Mouse (Mus musculus): ENCODE measurements around the gene Stx11.

The Stx11 gene

DNA sequence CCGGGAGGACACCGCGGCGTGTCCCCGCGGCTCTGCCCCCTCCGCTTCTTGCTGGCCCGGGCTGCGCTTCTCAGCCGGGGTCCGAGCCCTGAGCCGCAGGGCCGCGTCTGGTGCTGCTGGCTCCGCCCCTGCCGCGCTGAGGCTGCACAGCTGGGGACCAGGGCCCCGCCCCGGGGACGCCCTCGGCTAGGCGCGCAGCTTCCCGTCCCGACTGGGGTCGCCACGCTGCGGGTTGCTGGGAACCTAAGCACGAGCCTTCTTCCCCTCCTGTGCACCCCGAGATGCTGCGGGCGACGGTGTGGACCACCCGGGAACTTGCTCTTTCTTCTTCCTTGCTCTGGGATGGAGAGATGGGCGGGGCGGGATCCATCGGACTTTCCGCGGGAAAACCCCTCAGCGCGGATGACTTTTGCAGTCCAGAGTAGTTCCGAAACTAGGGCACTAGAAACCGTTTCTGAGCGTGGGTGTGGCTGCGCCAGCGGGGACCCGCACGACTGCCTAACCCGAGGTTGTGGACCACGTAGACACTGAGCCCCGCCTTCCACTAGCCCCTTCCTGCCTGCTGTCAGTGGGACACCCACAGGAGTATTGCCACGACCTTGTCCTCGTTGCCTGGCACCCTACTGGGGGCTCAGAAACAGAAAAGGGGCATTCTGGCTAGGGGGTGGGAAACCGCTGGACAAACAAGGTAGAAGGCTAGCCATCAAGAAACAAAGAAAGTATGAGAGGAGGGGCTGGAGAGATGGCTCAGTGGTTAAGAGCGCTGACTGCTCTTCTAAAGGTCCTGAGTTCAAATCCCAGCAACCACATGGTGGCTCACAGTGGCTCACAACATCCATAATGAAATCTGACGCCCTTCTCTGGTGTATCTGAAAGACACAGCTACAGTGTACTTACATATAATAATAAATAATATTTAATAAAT, at the start of gene Stx11:
Gene Stx11 (minus strand): TSS at position 148 of the 925 bp plus-strand sequence.
- peak; percentile 80 for DNase-seq (ENCODE audit: inconsistent ontology term)

DNA sequence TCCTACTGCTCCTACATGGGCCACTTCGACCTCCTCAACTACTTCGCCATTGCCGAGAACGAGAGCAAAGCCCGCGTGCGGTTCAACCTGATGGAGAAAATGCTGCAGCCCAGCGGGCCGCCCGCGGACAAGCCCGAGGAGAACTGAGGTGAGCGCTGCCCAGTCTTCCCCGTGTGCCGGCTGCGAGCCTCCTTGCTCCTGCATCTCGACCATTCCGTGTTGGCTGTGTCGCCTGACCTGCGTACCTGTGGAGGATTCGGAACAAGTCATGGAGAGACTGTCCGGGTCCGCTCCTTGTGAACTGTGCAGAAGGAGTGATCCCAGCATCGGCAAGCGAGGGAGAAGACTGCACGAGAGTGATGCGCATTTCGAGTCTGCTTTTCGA, 44.6 kb upstream of the Stx11 start:
- DNase-seq (ENCODE audit: inconsistent ontology term), result no peak

DNA sequence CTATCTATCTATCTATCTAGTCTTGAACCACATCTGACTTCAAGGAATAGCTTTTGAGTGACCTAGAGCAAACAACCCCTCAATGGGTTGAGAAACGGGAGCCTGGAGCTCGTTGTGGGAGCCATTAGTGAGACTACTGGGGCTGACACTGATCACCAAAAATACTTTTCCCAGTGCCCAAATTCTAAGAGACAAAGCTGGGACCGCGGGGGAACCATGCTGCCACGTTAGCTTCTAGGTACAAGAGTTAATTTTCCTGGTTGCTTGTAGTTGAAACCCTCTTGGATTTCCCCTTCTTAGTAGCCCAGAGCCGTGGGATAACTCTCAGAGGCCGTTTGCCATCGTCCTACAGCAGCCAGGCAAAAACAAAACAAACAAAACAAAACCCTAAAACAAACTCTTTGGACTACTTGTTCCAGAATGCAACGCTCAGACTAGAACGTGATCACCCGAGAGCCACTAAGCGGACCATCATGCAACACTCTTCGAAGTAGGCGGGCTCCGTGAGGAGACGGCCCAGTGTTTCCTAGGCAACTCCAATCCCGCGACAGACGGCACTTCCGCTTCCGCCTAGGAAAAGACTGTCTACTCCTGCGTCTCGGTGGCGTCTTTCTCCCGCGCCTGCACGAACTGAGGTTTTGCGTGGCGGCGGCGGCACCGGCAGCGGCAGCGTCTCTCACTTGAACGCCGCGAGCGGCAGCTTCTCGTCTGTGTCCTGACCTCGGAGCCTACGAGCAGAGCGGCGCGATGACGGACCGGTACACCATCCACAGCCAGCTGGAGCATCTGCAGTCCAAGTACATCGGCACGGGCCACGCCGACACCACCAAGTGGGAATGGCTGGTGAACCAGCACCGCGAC, 44.0 kb upstream of the Stx11 start:
- DNase-seq (ENCODE audit: inconsistent ontology term), result peak; percentile 94

DNA sequence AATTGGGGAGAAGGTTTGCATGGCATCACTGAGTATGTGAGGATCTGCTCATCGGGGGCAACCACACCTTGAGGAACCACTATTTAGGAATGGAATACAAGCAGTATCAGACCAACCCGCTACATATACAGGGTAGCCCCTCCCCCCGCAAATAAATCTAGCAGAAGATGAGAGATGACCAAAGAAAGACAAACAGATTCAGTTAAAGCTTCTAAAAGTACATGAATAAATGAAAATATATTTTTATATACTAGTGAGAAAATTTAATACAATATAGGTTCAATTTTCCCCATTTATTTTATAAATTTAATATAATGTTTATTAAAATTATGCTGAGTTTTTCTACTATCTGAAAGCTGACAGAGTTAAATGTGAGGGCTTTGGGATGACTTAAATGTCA, 40.9 kb upstream of the Stx11 start, which contains the start of gene Sf3b5:
Gene Sf3b5 (plus strand): TSS at position 301 of the 400 bp plus-strand sequence.
- DNase-seq (ENCODE audit: inconsistent ontology term), result no peak

DNA sequence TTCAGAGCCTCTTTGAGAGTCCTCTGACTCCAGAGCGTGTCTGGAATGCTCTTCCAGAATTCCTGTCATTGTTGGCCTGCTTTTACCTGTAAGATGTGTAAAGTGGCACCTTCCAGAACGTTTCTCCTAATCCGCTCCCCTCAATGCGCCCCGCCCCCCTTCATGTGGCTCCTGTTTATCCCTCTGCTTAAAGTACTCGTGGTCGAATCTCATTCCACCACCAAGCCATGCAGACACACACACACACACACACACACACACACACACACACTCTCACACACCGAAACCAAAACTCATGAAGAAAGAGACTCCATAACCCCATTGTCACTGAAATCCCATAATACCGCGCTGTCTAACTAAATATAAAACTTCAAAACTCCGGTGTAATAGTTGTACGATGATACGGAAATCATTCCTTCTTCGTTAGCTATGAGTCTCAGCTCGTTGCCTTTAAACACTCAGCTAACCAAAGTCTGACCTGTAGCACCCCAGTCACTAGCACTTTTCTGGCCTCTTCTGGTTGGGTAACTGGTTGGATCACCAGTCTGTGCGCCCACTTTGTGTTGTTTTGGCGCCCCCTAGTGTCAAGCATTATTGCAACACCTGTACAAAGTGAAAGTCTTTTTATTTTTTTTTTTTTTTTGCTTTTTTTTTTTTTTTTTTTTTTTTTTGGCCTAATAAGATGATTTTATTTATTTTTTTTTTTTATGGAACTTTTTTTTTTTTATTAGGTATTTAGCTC, 32.8 kb upstream of the Stx11 start:
- peak; percentile 70 for DNase-seq (ENCODE audit: inconsistent ontology term)

DNA sequence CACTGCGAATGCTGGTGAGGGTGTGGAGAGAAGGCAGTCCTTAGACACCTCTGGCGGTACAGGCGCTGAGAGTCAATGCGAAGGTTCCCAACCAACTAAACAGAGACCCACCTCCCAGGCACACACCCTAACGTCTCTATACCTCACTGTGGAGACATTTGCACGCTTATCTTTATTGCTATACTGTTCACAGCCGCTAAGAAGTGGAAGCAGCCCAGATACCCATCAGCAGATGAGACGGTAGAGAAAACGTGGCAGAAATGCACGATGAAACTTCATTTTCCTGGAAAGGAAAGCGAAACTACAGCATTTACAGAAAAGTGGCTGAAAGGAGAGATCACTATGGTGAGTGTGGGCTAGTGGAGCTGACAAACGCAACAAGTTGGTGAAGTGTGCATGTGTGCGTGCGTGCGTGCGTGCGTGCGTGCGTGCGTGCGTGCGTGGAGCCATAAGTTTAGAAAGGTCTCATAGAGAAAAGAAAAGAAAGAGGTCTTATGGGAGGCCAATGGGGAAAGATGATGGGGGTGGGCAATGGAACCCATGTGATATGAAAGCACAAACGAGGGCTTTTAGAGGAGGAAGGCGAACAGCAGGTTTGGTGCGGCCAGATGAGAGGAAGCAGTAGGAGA, 29.4 kb upstream of the Stx11 start:
- no peak for DNase-seq (ENCODE audit: inconsistent ontology term)

DNA sequence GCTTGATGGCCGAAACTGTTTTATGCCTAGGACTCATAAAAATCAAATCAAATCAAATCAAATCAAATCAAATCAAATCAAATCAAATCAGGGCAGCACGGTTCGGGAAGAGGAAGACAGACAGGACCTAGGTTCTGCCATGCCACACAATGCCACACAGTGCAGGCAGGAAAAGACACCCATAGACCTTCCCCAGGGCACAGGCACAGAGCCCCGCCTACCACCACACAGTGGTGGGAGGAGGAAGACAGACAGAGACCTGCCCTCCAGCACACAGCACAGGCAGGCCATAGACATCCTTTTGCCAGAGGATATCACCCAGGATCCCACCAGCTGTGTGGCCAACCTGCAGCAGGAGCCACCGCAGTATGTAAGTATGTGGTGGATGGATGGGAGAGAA, 27.9 kb upstream of the Stx11 start:
- no peak for DNase-seq (ENCODE audit: inconsistent ontology term)

DNA sequence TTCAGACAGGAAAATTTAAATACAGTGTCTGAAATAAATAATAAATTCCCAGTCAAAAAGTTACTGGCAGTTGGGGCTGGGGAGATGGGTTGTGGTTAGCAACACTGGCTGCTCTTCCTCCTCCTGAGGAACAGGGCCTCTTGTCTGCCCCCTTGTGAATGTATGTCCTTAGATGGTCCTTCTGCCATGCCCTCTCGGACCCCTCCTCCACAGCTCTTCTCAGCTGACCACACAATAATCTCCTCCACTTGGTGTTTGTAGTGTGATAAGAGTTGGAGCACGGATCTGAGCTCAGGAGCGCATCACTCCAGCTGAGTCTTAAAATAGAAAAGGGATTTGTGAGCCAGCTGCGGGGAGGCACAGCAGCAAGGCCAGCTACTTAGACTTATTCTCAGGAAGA, 22.8 kb upstream of the Stx11 start:
- no peak for DNase-seq (ENCODE audit: inconsistent ontology term)

DNA sequence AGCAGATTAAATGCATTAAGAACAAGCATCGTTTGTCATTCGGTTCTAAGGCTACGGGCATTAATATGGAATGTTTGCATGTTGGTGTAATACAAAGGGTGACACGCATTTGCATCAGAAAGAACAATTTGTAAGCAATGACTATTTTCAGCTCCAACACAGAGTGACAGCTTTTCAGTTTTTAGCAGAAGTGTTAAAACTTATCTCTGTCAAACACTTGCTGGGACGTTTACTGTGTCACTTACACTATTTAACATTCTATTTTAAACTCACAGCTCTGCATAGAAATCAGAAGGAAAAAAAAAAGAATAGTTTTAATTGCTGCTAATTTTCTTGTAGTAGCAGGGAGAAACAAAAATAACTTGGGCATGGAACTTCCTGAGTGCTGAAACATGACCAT, 22.4 kb upstream of the Stx11 start:
- no peak for DNase-seq (ENCODE audit: inconsistent ontology term)

DNA sequence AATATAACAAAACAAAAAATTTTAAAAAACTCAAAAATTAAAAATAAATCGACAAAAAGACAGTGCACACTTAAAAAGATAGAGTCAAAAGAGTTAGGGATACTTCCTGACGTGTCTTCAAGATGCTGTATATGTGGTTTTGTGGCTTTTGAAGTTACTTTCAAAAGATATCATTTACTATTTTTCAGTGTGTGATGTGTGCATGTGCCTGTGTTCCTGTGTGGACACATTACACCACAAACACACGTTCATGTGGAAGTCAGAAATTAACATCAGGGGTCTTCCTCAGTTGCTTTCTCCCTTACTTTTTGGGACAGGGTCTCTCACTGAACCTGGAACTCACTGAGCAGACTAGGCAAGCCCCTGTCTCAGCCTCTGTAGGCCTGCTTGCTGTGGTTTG, 20.9 kb upstream of the Stx11 start:
- DNase-seq (ENCODE audit: inconsistent ontology term), result no peak

DNA sequence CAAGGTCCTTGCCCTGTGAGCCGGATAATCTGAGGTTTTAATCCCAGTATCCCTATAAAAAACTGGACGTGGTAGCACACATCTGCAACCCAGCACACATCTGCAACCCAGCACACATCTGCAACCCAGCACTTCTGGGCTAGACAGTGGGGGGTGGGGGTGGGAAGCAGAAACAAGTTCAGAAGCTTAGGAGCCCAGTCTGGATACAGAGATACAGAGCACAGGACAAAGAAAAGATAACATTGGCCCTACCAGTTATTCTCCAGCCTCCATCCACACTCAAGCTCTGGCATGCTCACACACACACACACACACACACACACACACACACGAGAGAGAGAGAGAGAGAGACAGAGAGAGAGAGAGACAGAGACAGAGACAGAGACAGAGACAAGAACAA, 19.4 kb upstream of the Stx11 start:
- no peak for DNase-seq (ENCODE audit: inconsistent ontology term)

DNA sequence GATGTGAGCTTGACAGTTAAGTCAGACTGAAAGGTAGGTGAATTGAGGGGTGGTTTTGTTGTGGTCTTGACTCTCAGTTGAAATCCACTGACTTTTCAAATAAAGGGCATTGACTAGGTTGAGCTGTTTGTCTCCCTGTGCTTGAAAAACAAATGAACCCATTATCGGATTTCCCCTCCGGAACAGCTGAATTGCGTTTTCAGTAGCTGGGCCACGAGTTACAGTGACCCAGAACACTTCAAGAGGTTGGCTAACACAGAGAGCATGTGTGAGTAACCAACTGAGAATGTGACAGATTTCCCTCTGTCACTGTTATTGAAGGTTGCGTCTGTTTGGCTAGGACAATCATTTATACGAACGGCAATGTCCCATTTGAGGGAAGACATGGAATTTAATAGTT, 17.0 kb upstream of the Stx11 start:
- peak; percentile 29 for DNase-seq (ENCODE audit: inconsistent ontology term)

DNA sequence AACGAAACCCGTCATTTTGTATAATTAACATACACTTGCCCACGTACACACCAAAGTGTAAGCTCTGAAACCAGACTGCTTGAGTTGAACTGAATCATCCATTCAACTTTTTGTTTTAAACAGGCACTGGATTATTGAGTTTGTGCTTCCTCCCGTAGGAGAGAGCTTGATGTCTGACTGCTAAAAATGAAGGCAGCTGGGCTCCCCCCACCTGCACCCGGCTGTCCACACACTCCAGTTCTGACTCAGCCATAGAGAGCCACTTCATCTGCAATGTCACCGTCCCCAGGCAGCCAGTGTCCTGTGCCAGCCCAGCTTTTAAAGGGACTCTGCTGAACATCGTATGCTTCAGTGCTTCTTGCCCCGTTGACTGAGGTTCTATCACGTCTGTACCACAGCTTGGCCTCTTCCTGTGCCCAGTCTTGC, 13.7 kb upstream of the Stx11 start:
- DNase-seq (ENCODE audit: inconsistent ontology term), result peak; percentile 39

DNA sequence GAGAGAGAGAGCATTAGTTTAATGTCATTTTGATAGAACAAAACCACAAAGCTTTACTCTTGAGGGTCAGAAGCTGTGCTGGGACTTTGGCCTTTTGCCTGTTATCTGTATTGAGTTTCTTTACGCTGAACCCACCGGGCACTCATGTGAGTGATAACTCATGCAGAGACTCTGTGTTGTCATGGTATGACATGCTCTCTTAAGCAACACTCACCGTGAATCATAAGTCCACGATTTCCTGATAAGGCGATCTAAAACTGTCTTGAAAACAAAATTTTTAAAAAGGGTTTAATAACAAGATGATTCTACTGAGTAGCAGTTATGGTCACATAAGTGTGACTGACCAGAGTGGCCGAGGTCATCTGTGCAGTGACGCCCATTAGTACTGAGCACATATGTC, 12.5 kb upstream of the Stx11 start:
- DNase-seq (ENCODE audit: inconsistent ontology term), result no peak

DNA sequence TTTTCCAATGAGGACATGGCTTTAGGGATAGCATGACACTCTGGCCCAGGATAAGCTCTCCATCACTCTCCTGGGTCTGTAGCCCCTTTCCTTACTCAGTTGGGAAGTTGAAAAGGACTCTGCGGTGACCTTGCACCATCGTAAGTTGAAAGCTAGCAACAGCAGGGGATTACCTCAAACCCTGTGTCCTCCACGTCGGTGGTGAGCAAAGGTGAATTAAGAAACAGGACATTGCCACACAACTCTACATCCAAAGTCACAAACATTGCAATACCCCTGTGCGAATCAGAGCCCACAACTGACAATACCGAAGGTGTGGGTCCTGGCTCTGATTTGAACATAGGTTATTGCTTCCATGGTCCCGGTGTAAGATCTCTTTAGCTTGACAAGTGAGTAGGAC, 11.9 kb upstream of the Stx11 start:
- no peak for DNase-seq (ENCODE audit: inconsistent ontology term)

DNA sequence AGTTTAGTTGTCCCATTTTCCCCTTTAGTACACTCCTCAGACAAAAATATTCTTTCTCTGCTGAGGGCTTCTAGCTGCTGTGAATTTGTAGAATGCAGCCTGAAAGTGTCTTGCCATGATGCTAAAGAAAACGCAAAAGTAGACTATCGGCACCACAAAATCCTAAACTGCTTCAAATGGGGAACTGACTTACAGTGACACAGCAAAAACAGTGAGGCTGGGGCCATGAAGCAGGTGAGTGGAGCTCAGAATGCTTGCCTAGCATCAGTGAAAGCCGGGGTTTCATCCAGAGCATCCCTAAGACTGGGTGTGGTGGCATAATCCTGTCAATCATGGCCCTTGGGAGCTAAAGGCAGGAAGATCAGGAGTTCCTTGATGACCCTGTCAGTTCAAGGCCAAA, 11.4 kb upstream of the Stx11 start:
- no peak for DNase-seq (ENCODE audit: inconsistent ontology term)

DNA sequence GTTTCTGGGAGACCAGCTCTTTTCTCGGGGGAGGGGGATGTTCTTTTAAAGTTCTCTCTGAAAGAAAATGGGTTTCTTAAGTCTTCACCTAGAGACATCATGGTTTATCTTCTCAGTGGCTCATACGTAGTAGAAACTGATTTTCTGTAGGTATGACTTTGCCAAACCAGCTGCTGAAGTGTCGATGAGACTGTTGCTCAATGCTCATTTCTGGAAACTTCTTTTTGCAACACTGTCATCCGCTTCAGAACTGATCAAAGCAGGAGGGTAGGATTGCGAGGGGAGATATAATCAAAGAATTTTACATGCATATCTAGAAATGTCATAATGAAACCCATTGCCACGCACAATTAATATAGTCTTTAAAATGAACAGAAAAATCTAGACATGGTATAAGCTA, 10.5 kb upstream of the Stx11 start:
- DNase-seq (ENCODE audit: inconsistent ontology term), result no peak

DNA sequence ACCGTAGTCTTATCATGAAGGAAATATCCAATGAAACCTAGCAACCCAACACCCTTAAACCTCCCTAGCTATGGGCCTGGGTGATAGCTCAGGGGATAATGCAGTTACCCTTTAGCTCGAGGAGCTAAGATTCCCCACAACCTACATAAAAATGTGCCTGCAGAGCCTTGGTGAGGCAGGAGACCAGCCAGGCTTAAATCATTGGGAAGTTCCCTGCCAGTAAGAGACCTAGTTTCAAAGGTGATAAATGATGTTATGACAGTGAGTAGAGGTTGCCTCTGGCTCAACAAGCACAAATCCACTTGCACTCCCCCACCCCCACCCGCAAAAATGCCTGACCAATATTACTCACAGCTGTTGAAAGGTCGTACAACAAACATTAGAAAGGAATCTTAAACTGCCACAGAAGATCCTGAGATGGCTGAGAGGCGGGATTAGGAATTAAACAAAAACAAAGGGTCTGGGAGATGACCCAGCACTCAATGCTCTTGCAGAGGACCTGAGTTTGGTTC, 1.6 kb upstream of the Stx11 start:
- DNase-seq (ENCODE audit: inconsistent ontology term), result peak; percentile 59

DNA sequence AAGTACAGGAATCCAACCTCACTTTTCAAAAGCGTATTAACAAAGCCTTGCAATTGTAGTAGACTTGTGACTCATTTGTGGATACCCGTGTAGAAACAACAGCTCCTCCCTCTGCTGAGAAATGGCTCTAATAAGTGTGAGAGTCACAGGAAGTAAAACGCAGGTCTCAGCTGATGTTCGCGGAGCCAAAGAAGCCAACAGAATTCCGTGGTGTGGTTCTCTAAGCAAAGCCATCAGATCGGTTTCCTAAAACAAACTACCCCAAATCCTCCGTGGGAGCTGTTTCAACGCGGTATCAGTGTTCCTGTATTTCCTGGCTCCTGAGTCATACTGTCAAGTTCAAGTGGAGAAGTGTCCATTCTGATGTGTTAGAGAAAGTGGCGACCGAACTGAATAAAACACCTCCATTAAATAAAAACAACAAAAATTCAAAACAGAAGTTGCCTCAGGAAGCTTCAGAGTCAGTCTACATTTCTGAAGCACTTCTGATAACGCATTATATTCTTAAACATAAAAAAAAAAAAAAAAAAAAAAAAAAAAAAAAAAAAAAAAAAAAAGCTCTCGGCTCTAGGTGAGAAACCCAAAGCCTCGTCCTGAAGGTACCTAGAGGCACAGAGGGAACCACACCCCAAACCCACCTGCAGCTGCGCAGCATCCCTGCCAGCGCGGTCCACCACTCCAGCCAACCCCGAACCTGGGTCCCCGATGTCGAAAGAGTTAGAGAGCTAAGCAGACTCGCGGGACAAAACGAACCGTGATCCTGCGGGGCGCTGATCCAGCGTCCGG, 543 bp downstream of the Stx11 start:
- DNase-seq (ENCODE audit: inconsistent ontology term), result peak; percentile 88

DNA sequence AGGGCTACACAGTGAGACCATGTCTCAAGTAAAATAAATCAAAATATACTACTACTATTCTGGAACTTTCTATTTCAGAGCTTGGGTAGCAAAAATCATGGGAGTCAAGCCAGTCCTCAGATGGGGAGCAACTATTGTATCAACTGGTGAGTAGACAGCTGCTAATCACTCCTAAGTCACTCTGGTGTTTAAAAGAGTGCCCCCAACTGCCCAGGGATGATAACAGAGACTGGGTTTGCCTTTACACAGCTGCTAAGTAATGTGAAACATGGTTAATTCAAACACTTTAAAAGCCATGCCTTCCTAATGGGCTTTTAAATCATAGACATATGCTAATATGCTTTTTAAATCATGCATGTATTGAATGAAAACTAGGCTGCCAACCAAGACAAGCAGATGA, 1.9 kb downstream of the Stx11 start:
- DNase-seq (ENCODE audit: inconsistent ontology term), result no peak

DNA sequence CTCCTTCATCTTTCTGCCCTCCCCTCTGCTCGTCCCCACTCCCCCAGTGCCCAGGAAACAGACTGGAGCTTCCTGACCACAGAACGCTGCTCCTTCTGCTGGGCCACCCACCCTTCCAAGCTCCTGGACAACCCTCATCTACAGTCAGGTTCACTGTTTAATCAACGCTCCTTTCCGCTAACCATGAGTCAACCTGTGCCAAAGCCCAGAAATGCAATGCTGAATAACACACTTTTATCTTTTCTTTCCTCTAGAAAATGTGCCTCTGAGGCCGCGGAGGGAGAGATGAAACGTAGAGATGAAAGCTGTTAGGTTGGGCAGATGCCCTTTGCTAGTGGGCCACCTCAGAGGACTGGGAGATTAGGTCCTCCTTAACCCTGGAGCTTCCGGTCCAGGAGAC, 2.6 kb downstream of the Stx11 start:
- no peak for DNase-seq (ENCODE audit: inconsistent ontology term)

All from Muller cell, postnatal 12 days (primary cell).